Mouse (Mus musculus) c-Kit-positive CD71-negative TER-119-negative erythroid progenitor cells, embryonic 14.5 days (primary cell): ENCODE measurements around the gene Tnnt2.
A peak's percentile ranks its signal among the peaks of the same experiment; 100 is the strongest.

Experiments
- DNase-seq: peaks from one replicate; pipeline ENCODE4 v3.0.0-alpha.2; 2013; ENCODE audit warnings: low read depth

Gene Tnnt2

DNA sequence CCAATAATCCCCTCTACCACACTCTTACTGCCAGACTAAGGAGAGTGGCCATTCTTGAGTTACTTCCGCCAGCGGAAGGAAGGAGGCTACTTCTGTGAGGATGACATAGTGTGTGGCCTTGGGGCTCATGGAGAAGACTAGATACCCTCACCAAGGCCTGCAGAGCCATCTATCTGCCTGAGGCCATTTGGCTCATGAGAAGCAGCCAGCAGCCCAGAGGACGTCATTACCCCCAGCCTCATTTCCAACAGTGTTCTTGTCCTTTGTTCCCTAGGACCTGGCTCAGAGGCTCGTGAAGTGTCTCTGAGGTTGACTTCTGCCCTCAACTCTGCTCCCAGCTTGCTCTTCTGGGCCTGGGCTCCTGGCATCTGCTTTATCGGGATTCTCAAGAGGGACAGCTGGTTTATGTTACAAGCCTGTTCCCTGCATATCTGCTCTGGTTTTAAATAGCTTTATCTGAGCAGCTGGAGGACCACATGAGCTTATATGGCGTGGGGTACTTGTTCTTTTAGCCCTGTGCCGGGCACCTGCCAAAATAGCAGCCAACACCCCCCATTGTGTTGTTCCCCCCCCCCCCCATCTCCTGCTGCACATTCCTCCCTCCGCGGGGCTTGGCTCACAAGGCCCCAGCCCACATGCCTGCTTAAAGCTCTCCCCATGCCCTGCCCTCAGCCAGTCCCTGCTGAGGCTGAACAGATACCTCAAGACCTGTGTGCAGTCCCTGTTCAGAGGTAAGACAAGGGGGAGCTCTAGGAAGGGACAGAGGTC is at the start of gene Tnnt2:
Tnnt2 (plus strand) TSS at position 639 of the 768 bp plus-strand sequence.
- no peak for DNase-seq

DNA sequence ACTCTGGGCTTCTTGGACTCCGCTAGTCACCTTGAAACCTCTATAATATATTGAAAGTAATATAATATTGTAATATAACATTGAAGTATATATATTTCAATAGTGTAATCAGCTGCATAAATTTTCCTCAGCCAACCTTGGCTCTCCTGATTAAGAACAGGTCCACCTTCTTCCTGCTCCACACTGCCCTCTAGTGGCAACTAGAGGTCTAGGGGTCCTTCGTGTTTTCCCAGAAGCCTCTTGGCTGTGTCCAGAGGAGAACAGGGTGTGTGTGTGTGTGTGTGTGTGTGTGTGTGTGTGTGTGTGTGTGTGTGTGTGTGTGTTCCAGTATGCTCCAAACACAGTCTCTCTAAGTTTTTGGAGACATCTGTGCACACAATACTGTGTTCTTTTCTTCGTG is 48.4 kb upstream of the Tnnt2 start:
- DNase-seq: peak; percentile 81

- DNase-seq: no peak
Observed at GRCm38 (mm10) chr1:135788708-135789107, 47.4 kb upstream of the Tnnt2 start.

DNA sequence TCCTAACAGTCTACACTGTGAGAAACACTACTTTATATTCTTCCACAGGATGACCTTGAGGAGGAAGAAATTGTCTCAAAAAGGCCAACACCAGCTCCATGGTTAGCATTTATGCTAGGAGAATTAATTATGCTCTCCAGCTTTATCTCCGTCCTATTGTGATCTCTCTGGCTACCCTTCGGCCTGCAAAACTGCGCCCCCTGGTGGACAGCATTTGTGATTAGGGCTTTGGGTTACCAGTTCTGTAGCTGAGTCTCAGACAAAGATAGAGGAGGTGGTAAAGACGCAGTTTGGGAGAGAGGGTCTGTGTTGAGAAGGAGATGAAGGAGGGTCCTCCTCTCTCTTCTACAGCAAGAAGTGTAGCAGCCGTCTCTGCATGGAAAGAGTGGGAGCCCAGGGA is 46.3 kb upstream of the Tnnt2 start:
- peak; percentile 63 for DNase-seq

- DNase-seq: no peak
Observed at GRCm38 (mm10) chr1:135792143-135792939, 43.8 kb upstream of the Tnnt2 start.

DNA sequence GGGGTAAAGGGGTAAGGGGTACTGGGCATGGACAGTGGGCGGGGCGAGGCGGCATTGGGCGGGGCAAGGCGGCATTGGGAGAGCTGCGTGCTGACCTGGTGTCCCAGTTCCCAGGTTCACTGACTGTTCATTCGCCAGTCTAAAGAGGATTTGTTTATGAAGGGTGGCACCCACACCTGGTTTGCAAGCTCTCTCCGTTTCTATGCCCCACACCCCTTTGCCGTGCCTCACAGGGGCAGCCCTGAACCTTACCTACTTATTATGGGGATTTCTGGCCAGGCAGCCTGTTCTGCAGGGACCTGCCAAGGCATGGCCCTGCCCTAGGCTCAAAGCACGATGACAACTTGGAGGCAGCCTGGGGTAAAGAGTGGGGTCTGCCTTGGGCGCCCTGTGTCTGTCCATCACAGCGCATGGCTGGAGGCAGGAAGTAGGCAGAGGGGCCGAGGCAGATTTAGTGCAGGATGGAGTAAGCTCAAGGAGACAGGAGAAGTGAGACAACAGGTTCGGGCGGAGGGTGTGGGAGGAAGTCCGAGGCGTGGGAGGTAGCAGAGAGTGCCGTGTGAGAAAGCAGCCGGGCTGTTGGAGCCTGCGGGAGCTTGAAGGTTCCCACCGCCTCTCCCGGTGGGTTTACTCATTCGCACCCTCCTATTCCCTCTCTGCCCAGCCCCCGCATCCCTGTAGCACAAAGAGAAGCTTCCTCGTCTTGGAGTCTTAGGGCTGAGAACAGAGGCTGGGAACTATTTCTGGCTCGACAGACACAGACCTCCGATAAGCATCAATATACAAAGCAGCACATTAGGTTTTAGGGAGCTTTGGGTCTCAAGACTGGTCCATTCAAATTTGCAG is 42.6 kb upstream of the Tnnt2 start:
- no peak for DNase-seq

DNA sequence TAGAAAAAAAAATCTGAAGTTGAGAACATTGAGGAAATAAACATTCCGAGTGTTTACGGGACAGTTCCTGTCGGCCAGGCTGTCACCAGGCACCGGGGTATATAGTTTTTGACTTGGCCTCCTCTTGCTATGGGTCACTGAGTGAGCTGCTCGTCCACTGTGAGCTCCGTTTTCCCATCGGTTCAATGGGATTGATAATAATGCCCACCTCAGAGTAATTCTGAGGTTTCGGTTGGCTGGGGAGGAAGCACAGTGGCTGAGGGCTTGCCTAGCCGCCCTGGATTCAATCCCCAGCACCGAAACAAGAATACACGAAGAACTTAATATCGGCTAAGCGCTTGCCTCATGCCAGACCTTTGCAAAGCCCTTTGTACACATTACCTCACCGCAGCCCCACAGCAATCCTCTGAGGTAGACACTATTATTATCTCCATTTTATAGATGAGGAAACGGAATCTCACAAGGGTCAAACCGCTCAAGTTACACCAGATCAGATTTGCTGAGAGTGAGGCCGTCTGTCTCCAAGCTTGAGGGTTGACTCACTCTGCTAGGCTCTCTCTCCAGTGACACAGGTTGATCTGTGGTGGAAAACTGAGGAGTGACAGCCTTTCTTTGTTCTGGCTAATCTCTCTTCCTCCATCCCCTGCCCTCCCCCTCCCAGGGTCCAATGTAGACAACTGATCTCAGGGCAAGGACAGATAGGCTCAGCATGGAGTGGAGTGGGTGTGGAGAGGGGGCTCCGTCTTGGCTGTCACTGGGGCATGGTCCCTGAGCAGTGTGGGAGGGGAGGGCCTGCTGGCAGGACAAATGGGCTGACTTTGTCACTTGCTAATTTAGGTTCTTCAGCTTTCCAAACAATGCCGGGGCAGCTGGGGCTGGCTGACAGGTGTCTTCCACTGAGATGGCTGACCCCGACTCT is 41.7 kb upstream of the Tnnt2 start:
- no peak for DNase-seq

GRCm38 (mm10) chr1:135798492-135798891 is 37.7 kb upstream of the Tnnt2 start:
- no peak for DNase-seq

GRCm38 (mm10) chr1:135799109-135799627 is 37.0 kb upstream of the Tnnt2 start:
- DNase-seq: no peak

DNA sequence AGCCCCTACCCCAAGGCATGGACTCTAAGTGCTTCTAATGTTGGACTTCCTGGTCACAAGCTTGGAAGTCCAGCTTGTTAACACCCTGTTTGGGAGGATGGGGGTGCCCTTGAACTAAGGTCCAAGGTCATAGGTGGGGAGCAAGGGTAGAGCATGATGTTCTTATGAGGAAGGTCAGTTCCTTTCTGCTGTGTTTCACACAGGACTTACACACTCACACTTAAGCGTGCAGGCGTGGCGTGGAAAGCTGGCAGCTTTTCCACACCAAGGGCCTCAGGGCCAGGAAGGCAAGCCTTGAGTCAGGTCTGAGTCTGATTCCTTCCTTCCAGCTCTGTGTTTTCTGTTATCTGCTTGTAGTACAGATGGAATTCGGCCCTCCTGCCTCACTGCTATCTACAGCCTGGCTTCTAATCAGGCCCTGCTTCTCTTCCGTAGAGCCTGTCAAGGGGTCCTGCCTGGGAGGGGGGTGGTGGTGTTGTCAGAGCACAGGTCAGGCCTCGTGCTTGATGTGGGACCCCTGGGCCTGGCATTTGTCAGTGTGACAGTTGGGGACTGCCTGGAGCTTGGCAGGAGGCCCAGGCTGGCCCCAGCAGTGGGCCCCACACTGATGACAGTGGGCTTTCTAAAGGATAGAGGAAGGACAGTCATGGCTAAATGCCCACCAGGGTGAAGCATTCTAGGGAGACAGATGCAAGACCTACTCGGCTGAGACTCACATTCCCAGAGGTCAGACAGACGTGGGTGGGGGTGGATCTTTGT is 35.8 kb upstream of the Tnnt2 start:
- no peak for DNase-seq

GRCm38 (mm10) chr1:135807546-135807945 is 28.6 kb upstream of the Tnnt2 start:
- DNase-seq: no peak

GRCm38 (mm10) chr1:135810180-135810579 is 26.0 kb upstream of the Tnnt2 start:
- DNase-seq: no peak

DNA sequence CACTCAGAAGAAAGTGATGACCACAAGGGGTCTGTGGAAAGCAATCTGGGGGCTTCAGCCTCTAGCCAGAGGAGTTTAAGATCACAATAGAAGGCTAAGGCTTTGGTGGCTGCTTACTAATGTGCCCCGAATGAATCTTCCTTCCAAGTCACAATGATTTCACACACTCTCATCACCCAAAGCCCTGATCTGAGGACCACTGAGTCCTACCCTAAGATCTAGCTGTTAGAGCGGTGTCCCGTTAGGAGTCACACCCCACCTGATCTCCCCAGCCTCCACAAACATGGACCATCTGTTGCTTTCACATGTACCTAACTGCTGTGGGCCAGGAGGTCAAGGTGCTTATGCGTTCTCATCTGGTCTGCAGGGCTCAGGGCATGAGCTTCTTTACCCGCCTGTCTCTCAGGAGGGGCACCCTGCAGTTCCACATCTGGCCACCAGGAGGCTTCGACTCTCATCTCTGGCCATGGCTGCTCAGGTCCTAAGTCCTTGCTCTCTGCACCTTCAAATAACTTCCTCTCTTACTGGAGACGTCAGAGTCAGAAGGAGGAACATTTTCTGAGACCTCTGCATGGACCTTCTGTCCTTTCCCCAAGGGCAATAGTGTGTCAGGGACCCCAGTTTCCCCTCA is 25.0 kb upstream of the Tnnt2 start:
- peak; percentile 72 for DNase-seq

GRCm38 (mm10) chr1:135812205-135812604 is 23.9 kb upstream of the Tnnt2 start:
- no peak for DNase-seq

DNA sequence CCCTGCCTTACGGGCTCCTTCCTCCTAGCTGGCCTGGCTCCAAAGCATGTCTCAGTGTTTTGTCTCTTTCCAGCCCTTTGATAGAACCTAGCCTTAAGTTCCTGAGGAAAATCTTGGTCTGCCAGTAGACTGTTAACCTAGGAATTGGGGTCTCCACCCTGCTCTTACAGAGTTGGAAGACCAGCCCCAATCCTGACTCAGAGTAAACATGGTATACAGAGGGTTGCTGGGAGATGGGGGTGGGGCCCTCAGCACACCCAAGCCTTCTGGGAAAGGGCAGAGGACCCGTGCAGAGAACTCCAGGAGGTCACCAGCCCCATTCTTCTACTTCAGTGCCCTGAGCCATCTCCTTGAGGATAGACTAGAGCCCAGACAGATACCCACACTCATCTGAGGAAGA is 23.5 kb upstream of the Tnnt2 start:
- no peak for DNase-seq

GRCm38 (mm10) chr1:135813071-135813470 is 23.1 kb upstream of the Tnnt2 start:
- no peak for DNase-seq

- DNase-seq: no peak
Observed at GRCm38 (mm10) chr1:135813687-135814395, 22.3 kb upstream of the Tnnt2 start.

- DNase-seq: no peak
Observed at GRCm38 (mm10) chr1:135814531-135814930, 21.6 kb upstream of the Tnnt2 start.

- DNase-seq: no peak
Observed at GRCm38 (mm10) chr1:135817595-135817994, 18.6 kb upstream of the Tnnt2 start.
